Comparison of ENCODE assay signal across 27 mouse cellular contexts in genomic region chr3:145115169-145115568, GRCm38 (mm10). TPM values are rescaled to one million over a fixed set of nuclear protein-coding genes. Genes with fewer than 3 reads are reported as not detected.
"Had no signal": no experiment of that assay in that cellular context is flagged by ENCODE, and none has a peak within 500 bp of the region (broad histone marks: within the 10 kb centered on the region; RNA-seq: fewer than 3 reads in every experiment).

No protein-coding gene starts in this region.

- H3K27me3 ChIP-seq: intestine, embryonic 15.5 days; limb, embryonic 13.5 days; midbrain, embryonic 13.5 days; neural tube, embryonic 13.5 days had no signal

- H3K4me2 ChIP-seq: intestine, embryonic 15.5 days; limb, embryonic 13.5 days; midbrain, embryonic 13.5 days; neural tube, embryonic 13.5 days had no signal

- H3K27ac ChIP-seq: intestine, embryonic 15.5 days; kidney, postnatal 0 days; layer of hippocampus, adult 2 months; limb, embryonic 10.5 days; limb, embryonic 13.5 days; macrophage; midbrain, embryonic 10.5 days; midbrain, embryonic 13.5 days; neural tube, embryonic 13.5 days; stomach, postnatal 0 days had no signal

- ATAC-seq: intestine, embryonic 15.5 days; midbrain, embryonic 13.5 days; midbrain, embryonic 16.5 days had no signal

- H3K4me3 ChIP-seq: intestine, embryonic 15.5 days; layer of hippocampus, adult 2 months; limb, embryonic 10.5 days; limb, embryonic 13.5 days; midbrain, embryonic 10.5 days; midbrain, embryonic 13.5 days; myocyte; neural tube, embryonic 13.5 days had no signal

- H3K9ac ChIP-seq: intestine, embryonic 15.5 days; limb, embryonic 13.5 days; midbrain, embryonic 13.5 days; neural tube, embryonic 13.5 days had no signal

- H3K4me1 ChIP-seq: intestine, embryonic 15.5 days had no signal

- DNase-seq: kidney, adult 11 months; kidney, adult 8-10 months; kidney, postnatal 25 days; layer of hippocampus, adult 9-11 months; lung, adult 2 months; lung, postnatal 14 days; thymus, adult 2 months; thymus, postnatal 14 days; thymus, postnatal 4 days had no signal

- H3K9me3 ChIP-seq: intestine, embryonic 15.5 days; limb, embryonic 10.5 days; limb, embryonic 13.5 days; midbrain, embryonic 10.5 days; midbrain, embryonic 13.5 days; neural tube, embryonic 13.5 days had no signal

- H3K36me3 ChIP-seq: intestine, embryonic 15.5 days; limb, embryonic 10.5 days; limb, embryonic 13.5 days; midbrain, embryonic 10.5 days; midbrain, embryonic 13.5 days; neural tube, embryonic 13.5 days had no signal

RNA-seq across cellular contexts. Expression of gene Clca2, which starts 15.9 kb away (rescaled TPM):
- total RNA-seq: layer of hippocampus, adult 2 months; layer of hippocampus, postnatal 25 days; left cerebral cortex, adult 18-20 months; left cerebral cortex, postnatal 25 days; liver, adult 2 months; monocyte, adult 5-6 weeks; neutrophil, adult 5-6 weeks had no signal
- polyA plus RNA-seq: liver, adult 2 months; macrophage; midbrain, embryonic 13.5 days had no signal
